Mouse (Mus musculus): Measurements from ENCODE around the gene Gpr63. TPM values are rescaled to one million over a fixed set of nuclear protein-coding genes. Genes with fewer than 3 reads are reported as not detected.
"Not testable (repeated sequence)": the region's sequence is repeated elsewhere in the genome, so short reads cannot be mapped to it uniquely, and the experiment has no call there.

Gpr63 gene
- polyA plus RNA-seq, 1 experiment from 2014 or later = 1.4 TPM

- Histone ChIP-seq H3K9me3 (no peaks in the 10 kb centered on the region), H3K4me1 (no peaks in the 10 kb centered on the region), H3K4me3 (no peak overlapping the region), H3K36me3 (peaks cover 17% of the 10 kb centered on the region), H3K27me3 (no peaks in the 10 kb centered on the region), H3K9ac (no peak overlapping the region), H3K4me2 (replicated peaks) (no peak overlapping the region), H3K27ac (no peak overlapping the region)
- WGBS = 55% methylated on average over 5 of the region's 5 CpGs
- ATAC-seq (ENCODE audit: insufficient number of reproducible peaks, insufficient read depth, low FRiP score, low TSS enrichment) = no peak
Measured at GRCm38 (mm10) chr4:25011780-25012179, 45.6 kb downstream of the Gpr63 start.

DNA sequence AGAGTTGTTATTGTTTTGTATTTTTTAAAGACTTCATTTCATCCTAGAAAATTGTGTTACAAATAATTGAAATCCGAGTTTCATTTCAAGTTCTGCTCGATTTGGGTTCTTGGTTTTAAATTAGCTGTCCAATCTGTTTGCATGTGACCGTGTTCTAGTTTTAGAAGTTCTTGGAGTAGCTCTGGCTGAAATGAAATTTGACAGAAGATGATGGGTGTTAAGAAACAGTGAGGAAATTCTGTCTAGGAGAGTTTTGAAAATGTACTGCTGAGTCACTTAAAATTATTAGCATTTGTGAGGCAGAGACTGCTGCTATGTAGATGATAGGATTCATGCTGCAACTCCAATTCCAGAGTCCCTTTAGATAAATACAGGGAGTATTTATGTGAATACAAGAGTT is 46.5 kb downstream of the Gpr63 start:
- Histone ChIP-seq H3K4me1 (no peaks in the 10 kb centered on the region), H3K36me3 (peaks cover 10% of the 10 kb centered on the region), H3K27me3 (no peaks in the 10 kb centered on the region), H3K4me2 (replicated peaks) (no peak overlapping the region), H3K27ac (no peak overlapping the region), H3K9ac (no peak overlapping the region), H3K4me3 (no peak overlapping the region), H3K9me3 (no peaks in the 10 kb centered on the region)
- ATAC-seq (ENCODE audit: insufficient number of reproducible peaks, insufficient read depth, low FRiP score, low TSS enrichment) = no peak
- 86% methylated on average over 3 of the region's 3 CpGs for WGBS

DNA sequence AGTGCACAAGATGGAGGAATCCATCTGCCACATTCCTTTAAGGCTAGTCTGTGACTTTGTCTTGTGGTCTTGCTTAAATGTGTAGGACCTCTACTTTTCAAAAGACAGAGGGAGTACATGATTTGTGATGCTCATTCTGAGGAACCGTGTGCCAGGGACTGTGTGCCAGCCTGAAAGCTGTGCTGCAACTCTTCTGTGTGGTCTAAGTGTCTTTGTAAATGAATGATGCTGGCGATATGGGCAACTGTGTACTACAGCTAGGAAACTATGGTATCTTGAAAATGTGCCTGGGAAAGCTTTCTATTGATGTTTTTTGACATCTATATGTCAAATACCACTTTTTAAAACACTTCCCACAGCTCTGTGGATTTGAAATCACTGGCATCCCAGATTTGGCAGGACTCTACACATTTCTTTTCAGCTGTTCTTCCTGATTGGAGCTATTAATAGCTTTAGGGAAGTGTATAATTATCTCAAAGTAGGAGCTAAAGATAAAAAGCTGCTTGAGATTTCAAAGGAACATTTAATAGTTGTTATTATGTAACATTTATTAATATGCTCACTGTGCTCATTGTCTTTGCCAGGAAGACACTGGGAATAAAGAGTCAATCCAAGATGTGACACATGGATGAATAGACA is 48.9 kb downstream of the Gpr63 start:
- Histone ChIP-seq H3K4me1 (no peaks in the 10 kb centered on the region), H3K9ac (no peak overlapping the region), H3K36me3 (no peaks in the 10 kb centered on the region), H3K27me3 (no peaks in the 10 kb centered on the region), H3K4me2 (replicated peaks) (no peak overlapping the region), H3K27ac (no peak overlapping the region), H3K9me3 (no peaks in the 10 kb centered on the region), H3K4me3 (no peak overlapping the region)
- 81% methylated on average over 2 of the region's 2 CpGs for WGBS
- ATAC-seq (ENCODE audit: insufficient number of reproducible peaks, insufficient read depth, low FRiP score, low TSS enrichment) = no peak

GRCm38 (mm10) chr4:25028252-25028651 is 62.0 kb downstream of the Gpr63 start:
- H3K9me3 ChIP-seq = no peaks in the 10 kb centered on the region
- no peak overlapping the region for H3K4me2 ChIP-seq (replicated peaks)
- H3K4me3 ChIP-seq = no peak overlapping the region
- H3K27ac ChIP-seq = no peak overlapping the region
- WGBS = 71% methylated on average over 2 of the region's 2 CpGs
- no peaks in the 10 kb centered on the region for H3K36me3 ChIP-seq
- no peaks in the 10 kb centered on the region for H3K27me3 ChIP-seq
- no peak for ATAC-seq (ENCODE audit: insufficient number of reproducible peaks, insufficient read depth, low FRiP score, low TSS enrichment)
- no peaks in the 10 kb centered on the region for H3K4me1 ChIP-seq
- no peak overlapping the region for H3K9ac ChIP-seq

DNA sequence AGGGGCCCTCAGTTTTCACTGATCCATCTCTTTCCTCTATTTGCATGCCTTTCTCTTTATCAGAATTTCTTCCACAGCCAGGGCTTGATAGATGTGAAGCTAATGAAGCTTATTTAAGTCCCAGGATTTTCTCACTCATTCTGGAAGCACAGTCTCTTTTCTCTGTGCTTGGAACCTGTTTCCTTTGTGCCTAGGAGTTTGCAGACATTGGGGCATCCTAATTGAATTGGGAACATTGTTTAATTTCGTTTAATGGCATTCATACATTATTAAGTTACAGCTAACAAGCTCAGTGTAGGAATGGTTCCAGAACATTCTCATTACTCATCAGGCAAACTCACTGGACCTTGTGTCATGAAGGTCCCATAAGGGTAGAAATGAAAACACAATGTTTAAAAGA is 62.5 kb downstream of the Gpr63 start:
- no peak overlapping the region for H3K27ac ChIP-seq
- no peak overlapping the region for H3K4me3 ChIP-seq
- 53% methylated on average over 1 of the region's 1 CpGs for WGBS
- no peak overlapping the region for H3K9ac ChIP-seq
- no peaks in the 10 kb centered on the region for H3K9me3 ChIP-seq
- H3K36me3 ChIP-seq = no peaks in the 10 kb centered on the region
- no peaks in the 10 kb centered on the region for H3K4me1 ChIP-seq
- no peak overlapping the region for H3K4me2 ChIP-seq (replicated peaks)
- H3K27me3 ChIP-seq = no peaks in the 10 kb centered on the region
- ATAC-seq (ENCODE audit: insufficient number of reproducible peaks, insufficient read depth, low FRiP score, low TSS enrichment) = no peak

DNA sequence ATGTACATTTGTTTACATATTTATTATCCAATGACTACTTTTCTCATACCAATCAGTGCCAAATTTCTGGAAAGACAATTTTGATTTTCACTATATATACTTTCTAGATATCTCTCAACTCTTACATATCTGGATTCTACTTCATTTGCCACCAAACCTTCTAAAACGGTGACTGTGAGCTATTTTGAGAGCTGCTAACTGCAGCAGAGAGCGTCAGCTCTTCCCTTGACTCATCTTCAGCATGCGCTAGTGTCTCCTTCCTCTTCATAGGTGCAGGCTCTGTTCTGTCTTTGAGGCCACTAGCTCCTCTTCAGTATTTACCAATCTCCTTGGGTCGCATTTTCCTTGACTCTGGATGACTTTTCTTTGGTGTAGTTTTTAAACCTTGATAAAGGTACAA is 63.7 kb downstream of the Gpr63 start:
- Histone ChIP-seq H3K9me3 (no peaks in the 10 kb centered on the region), H3K27me3 (no peaks in the 10 kb centered on the region), H3K36me3 (no peaks in the 10 kb centered on the region), H3K27ac (no peak overlapping the region), H3K4me3 (no peak overlapping the region), H3K4me1 (no peaks in the 10 kb centered on the region), H3K4me2 (replicated peaks) (no peak overlapping the region), H3K9ac (no peak overlapping the region)
- WGBS = 79% methylated on average over 4 of the region's 4 CpGs
- no peak for ATAC-seq (ENCODE audit: insufficient number of reproducible peaks, insufficient read depth, low FRiP score, low TSS enrichment)

- no peaks in the 10 kb centered on the region for H3K9me3 ChIP-seq
- 27% methylated on average over 6 of the region's 6 CpGs for WGBS
- ATAC-seq (ENCODE audit: insufficient number of reproducible peaks, insufficient read depth, low FRiP score, low TSS enrichment) = no peak
- H3K4me1 ChIP-seq = no peaks in the 10 kb centered on the region
- no peak overlapping the region for H3K9ac ChIP-seq
- no peak overlapping the region for H3K27ac ChIP-seq
- H3K27me3 ChIP-seq = no peaks in the 10 kb centered on the region
- no peak overlapping the region for H3K4me3 ChIP-seq
- H3K36me3 ChIP-seq = no peaks in the 10 kb centered on the region
- H3K4me2 ChIP-seq (replicated peaks) = no peak overlapping the region
Measured at GRCm38 (mm10) chr4:25035158-25035791, 69.1 kb downstream of the Gpr63 start.

DNA sequence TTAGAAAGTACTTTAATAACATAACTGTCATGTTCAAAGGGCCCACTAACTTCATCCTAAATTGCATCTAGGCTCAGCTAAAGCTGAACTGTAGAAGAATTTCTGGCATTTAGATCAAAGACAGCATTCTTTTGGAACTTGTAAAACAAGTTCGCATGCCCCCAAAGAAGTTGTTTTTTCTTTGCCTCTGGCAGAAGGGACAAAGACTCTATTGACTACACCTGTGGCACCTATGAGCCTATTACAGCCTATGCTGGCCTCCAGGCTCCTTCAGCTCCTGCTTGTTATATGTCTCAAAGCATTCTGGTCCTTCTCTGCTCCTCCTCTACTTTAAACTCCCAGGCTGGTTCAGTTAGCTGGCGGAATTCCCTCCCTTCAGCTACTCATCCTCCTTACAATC is 69.6 kb downstream of the Gpr63 start:
- no peak for ATAC-seq (ENCODE audit: insufficient number of reproducible peaks, insufficient read depth, low FRiP score, low TSS enrichment)
- 28% methylated on average over 2 of the region's 2 CpGs for WGBS
- Histone ChIP-seq H3K9ac (no peak overlapping the region), H3K4me1 (no peaks in the 10 kb centered on the region), H3K27me3 (no peaks in the 10 kb centered on the region), H3K27ac (no peak overlapping the region; the same call in 1 of the 2 replicates), H3K4me3 (no peak overlapping the region), H3K36me3 (no peaks in the 10 kb centered on the region), H3K9me3 (no peaks in the 10 kb centered on the region), H3K4me2 (replicated peaks) (no peak overlapping the region)

GRCm38 (mm10) chr4:25037260-25037659 is 71.1 kb downstream of the Gpr63 start:
- H3K4me3 ChIP-seq = no peak overlapping the region
- no peak for ATAC-seq (ENCODE audit: insufficient number of reproducible peaks, insufficient read depth, low FRiP score, low TSS enrichment)
- no peaks in the 10 kb centered on the region for H3K4me1 ChIP-seq
- WGBS = 85% methylated on average over 2 of the region's 2 CpGs
- H3K27me3 ChIP-seq = no peaks in the 10 kb centered on the region
- no peak overlapping the region for H3K4me2 ChIP-seq (replicated peaks)
- H3K36me3 ChIP-seq = no peaks in the 10 kb centered on the region
- H3K9me3 ChIP-seq = no peaks in the 10 kb centered on the region
- no peak overlapping the region for H3K27ac ChIP-seq
- H3K9ac ChIP-seq = no peak overlapping the region

- not testable (repeated sequence) for H3K27ac ChIP-seq
Measured at GRCm38 (mm10) chr4:25055541-25055940, 89.3 kb downstream of the Gpr63 start.

More at GRCm38 (mm10) chr4:25055541-25055940, 89.3 kb downstream of the Gpr63 start:
- not testable (repeated sequence) for H3K9me3 ChIP-seq; H3K4me2 ChIP-seq (replicated peaks); H3K36me3 ChIP-seq; H3K9ac ChIP-seq; H3K27me3 ChIP-seq; ATAC-seq (ENCODE audit: insufficient number of reproducible peaks, insufficient read depth, low FRiP score, low TSS enrichment); H3K4me1 ChIP-seq; H3K4me3 ChIP-seq
- WGBS = 45% methylated on average over 1 of the region's 1 CpGs
